Mouse (Mus musculus) yolk sac, embryonic 10.5 days (tissue): ENCODE results near the gene Tlx2.

Experiments
- DNase-seq: peaks from one replicate; pipeline ENCODE4 v3.0.0-alpha.2; 2017; ENCODE audit warnings: low spot score

Gene Tlx2

GRCm38 (mm10) chr6:83054871-83055431 lies 15.1 kb downstream of the Tlx2 start, which contains the start of gene Htra2:
TSS of gene Htra2 (minus strand) at chr6:83055273.
- DNase-seq = no peak

GRCm38 (mm10) chr6:83054074-83054851 lies 15.8 kb downstream of the Tlx2 start, which contains the start of gene Aup1:
TSS of gene Aup1 (plus strand) at chr6:83054521.
- peak; percentile 98 for DNase-seq

DNA sequence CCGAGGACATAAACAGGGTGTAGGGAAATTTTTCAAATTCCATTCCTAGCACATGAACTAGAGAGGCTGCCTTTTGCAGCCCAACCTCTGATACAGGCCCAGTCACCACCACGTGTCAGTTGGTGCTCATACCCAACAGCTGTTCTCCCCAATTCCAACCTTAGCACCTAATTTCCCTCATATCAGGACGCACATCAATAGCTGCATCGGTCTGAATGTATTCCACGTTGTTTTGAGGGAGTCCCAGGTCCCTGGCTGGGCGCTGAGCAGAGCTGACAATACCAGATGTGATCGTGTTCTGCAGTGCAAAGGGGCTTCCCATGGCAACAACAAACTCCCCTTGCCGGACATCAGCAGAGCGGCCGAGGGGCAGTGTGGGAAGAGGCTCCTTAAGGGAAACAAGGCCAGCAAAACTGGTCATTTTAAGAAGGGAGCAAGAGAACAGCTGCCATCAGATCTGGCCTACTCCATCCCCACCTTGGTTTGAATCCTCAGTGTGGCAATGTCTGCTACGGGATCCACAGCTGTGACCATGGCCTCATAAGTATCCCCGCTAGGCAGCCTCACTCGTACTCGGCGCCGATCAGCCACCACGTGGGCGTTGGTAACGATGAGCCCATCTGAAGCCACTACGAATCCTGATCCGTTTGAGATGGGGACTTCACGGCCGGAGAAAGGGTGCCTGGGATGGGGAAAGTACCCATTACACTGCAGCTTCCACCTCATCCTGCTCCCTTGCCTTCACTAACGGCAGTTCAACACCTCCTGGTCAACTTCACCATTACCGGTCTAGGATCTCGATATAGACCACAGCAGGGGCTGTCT lies 16.7 kb downstream of the Tlx2 start:
- peak; percentile 45 for DNase-seq

DNA sequence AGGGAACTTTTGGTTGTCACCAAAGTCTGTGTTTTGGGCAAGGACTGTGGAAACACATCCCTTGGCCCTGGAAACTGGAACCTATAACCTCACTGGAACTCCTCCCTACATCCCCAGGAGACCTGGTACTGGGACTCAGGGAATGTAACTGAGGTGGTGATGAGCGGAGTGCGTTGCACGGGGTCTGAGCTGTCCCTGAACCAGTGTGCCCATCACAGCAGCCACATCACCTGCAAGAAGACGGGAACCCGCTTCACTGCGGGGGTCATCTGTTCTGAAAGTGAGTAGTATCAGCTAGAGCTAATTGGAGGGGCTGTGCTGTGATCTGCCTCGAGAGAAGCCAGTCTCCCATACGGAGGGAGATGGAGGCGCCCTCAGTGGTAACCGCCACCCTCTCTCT lies 20.7 kb downstream of the Tlx2 start:
- no peak for DNase-seq

GRCm38 (mm10) chr6:83044742-83045141 lies 25.4 kb downstream of the Tlx2 start:
- no peak for DNase-seq

- DNase-seq = no peak
Measured at GRCm38 (mm10) chr6:83043993-83044392, 26.1 kb downstream of the Tlx2 start.

- no peak for DNase-seq
Measured at GRCm38 (mm10) chr6:83043561-83043960, 26.5 kb downstream of the Tlx2 start.

- no peak for DNase-seq
Measured at GRCm38 (mm10) chr6:83040601-83041000, 29.5 kb downstream of the Tlx2 start.

GRCm38 (mm10) chr6:83038496-83039012 lies 31.5 kb downstream of the Tlx2 start:
- peak; percentile 90 for DNase-seq

DNA sequence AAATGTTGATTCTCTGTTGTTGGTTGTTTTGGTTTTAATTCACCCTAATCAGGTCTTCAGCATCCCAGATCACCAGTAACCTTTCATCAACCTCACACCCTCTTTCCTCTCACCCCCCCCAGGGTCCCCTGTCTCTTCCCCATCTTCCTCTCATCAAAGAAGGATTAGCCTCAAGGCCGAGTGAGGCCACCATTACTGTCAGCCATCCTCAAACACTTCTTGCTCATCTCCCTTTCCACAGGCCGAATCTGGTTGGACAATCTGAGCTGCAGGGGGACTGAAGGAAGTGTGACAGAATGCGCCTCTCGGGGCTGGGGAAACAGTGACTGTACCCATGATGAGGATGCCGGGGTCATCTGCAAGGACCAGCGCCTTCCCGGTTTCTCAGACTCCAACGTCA lies 32.9 kb downstream of the Tlx2 start:
- no peak for DNase-seq

GRCm38 (mm10) chr6:83034463-83035055 lies 35.5 kb downstream of the Tlx2 start:
- DNase-seq = no peak

DNA sequence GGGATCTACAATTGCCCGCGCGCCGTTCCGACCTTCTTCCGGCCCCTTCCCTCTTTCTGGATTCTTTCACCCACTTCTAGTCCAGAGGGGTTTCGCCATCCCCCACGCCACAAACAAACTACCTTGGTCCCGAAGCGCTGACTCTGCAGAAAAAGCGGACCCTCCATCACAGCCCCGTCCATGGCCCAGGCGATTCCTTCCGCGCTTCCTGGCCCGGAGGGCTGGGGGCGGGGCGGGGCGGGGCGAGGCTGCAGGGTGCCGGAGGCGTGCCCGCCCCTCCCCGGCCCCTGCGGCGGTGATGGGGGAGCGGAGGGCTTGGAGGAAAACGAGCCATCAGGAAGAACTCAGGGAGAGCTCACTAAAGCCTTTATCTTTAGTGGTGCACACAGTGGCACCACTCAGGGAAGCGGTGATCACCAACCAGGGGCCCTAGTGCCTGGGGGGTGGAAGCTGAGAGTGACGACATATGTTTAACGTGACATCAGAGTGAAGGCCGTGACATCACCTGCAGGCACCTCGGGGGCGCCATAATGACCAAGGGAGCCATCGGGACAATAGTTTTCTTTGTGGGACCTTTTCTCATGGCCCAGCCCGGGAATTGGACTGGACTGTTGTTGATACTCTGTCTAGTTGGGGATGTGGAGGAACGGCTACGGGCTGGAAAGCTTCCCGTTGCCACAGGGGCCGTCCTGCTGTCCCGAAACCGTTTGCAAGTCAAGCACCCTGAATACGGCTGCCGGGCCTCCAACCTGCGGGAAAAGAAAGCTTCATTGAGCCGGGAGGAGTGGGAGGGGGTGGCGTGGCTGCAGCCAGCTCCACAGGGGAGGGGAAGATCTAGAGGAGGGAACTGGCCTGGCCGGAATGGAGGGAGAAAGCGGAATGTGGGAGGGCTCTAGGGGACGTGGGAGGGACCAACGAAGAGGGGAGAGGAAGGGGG lies 36.6 kb downstream of the Tlx2 start, which contains the start of the genes Dok1 and Loxl3:
TSS of gene Dok1 (minus strand) at position 223 of the 937 bp plus-strand sequence.
TSS of gene Loxl3 (plus strand) at position 925 of the 937 bp plus-strand sequence.
- peak; percentile 85 for DNase-seq

DNA sequence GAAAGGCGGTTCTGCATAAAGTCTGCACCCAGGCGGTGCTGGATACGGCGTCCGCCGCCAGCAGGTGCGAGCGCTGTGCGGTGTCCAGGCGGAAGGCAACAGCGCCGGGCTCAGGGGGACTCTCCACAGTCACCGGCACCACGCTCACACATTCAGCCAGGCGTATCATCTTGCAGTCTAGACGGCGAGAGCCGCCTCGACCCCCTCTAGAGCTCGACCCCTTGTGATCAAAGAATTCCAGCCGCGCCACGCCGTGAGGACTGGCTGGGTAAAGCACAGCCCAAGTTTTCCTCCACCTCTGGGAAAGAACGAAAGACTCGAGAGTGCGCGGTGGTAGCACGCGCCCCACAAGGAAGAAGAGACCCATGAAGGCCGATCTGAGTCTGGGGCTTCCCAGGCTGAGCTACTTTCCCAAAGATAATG lies 37.3 kb downstream of the Tlx2 start:
- peak; percentile 62 for DNase-seq

GRCm38 (mm10) chr6:83031921-83032590 lies 38.0 kb downstream of the Tlx2 start:
- DNase-seq = no peak

GRCm38 (mm10) chr6:83031111-83031510 lies 39.0 kb downstream of the Tlx2 start:
- no peak for DNase-seq

DNA sequence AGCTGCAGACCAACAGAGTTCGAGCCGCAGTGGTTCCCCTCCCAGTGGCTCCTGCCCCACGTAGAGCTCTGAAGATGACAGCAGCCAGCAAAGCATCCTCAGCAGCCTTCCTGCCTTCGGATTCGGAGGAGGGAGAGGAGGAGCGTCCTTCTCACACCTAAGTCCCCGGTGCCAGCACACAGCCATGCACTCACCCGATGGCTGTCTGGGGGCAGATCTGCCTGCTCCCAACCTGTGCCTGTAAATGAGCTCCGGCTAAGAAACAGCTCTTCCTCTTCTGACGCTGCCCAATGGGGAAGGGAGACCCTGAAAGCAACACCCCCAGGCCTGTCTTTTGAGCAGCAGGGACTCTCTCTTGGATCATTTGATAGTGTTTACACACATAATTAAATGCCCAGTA lies 40.3 kb downstream of the Tlx2 start:
- DNase-seq = no peak

DNA sequence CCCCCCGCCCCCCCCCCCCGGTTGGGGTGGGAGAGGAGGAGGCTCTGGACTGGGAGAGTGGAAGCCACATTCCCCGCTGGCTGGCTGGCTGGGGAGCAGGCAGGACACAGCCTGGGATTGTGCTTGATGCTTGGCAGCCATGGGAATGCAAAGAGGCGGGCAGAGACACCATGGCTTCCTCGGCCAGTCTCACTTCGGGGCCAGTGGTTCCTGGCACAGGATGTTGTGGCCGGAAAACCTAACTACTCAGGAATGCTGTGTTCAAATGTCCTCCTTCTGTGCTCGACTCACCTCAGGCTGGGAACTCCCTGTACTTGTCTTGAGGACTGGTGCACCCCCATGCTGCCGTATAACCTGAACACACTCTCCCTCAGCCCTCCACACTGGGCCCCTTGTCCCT lies 42.4 kb downstream of the Tlx2 start:
- DNase-seq = no peak

GRCm38 (mm10) chr6:83027293-83027692 lies 42.8 kb downstream of the Tlx2 start:
- DNase-seq = no peak

DNA sequence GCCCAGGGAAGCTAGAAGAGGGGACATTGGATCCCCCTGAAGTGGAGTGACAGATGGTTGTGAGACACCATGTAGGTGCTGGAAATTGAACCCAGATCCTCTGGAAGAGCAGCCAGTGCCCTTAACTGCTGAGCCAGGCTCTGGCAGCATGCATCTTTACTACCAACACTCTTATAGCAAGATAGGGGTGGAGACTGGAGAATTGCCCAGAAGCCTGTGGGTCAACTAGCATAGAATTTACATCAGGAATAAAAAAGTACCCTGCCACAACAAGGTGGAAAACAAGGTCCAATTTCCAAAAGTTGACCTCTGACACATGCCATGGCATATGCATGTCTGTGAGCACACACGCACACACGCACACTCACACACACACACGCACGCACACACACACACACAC lies 44.9 kb downstream of the Tlx2 start:
- no peak for DNase-seq

DNA sequence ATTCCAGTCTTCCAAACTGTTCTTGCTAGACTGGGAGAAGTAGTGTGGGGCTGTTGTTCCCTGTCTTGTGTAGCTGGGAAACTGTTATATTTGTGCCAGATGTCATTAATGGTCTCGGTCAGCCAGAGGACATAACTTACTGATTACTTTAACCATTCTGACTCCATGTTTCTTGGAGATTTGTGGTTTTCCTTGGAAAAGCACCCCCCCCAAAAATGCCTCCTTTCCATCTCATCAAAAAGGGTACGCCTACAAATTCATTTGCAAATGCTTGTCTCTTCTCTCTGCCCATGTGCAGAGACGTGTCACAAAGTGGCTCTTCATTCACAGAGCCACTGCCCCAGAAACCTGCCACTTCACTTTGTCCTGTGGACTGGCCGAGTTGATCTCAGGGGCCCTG lies 45.7 kb downstream of the Tlx2 start:
- DNase-seq = no peak
